Mouse (Mus musculus) megakaryocyte progenitor cell, adult 5-6 weeks (primary cell): ENCODE data around the gene Klk11. TPM values are rescaled to one million over a fixed set of nuclear protein-coding genes. Genes with fewer than 3 reads are reported as not detected.
A peak's percentile ranks its signal among the peaks of the same experiment; 100 is the strongest.

Source experiments
- ATAC-seq: replicated peaks from 2 replicates; pipeline ENCODE4 v1.8.0; 2016; ENCODE audit warnings: mild to moderate bottlenecking, moderate TSS enrichment, inconsistent platforms; ENCODE audit not compliant: poor library complexity
- total RNA-seq, 2 experiments: library from RNA; stranded (forward) in 1 of 2; stranded (reverse) in 1 of 2; fragments of 157-497, 149-512 nt in 1 of 2; fragments of 200-1000 nt in 1 of 2; gene quantifications; 2 replicates each; pipeline versions ENCODE4 v1.2.3 to v1.2.4; 2015 to 2017

Klk11 gene
- total RNA-seq (2015) (not detected in 2 replicates), total RNA-seq (2017) (not detected in 2 replicates)

DNA sequence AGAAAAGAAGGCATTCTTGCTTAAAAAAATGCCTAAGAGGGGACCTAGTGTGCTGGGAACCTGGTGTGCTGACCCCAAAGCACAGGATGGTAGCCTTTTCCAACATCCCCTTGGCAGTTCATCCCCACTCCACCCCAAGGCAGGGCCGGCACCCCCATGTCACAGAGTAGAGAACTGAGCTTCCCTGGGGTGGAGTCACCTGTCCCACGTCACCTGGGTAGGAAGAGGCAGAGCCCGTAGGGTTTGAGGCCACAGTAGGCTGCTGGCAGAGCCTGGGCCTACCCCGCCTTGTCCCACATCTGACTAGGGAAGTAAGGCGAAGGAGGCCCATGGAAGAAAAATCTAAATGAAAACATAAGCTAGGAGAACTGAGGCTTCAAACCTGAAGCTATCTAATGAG, at the start of gene Klk11:
Gene Klk11, plus strand, starts transcription at position 241 of the 400 bp plus-strand sequence.
- no peak for ATAC-seq

DNA sequence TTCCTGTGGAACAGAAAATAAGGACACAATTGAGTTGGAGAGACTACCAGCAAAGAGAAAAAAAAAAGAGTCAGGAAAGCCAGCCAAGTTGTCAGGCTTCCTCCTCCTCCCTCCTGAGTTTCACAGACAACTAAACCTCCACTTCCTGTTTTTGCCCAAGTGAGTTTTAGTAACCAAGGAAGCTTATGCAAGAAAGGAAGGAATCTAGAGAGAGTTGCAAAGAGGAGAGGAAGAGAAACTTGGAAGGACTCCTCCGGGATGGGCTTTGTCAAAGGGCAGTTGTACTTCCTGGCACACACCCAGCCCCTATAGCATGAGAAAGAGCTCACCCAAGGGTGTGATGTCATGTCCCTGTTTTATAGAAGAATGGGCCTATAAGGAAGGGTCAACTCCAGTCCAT, 26.6 kb upstream of the Klk11 start:
- peak; percentile 98 for ATAC-seq

DNA sequence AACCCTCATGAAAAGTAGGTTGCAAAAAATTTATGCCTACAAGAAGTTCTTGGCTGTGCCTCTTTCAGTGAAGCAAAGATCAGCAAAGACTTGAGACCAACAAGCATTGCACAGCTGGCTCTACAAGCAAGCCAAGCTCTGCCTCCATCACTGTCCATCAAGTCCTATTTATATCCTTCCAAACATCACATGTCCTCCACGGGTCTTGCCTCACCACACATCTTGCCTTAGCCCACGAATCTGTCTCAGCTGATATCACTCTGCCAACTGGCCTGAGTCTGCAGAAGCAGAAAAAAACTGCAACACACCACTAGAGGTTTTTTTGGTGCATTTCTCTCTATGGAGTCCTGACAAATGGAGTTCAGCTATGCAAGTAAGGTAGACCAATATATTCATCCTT, 21.6 kb upstream of the Klk11 start:
- no peak for ATAC-seq

DNA sequence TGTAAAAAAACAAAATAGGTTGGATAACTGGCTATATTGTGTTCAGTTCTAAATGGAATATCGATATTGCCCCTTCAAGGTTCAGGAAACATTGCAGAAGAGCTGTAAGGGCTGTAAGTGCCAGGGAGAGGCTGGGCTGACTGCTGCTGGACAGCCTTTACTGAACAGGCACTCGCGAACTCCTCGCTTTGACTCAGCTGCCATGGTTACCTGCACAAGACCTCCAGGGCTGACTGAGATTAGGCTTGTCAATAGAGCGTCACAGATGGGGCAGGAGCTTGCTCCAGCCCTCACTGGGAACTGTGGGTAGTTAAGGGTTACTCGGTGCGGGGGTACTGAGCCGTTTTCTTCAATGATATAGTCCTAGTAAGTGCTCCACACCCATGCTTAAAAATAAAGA, 7.9 kb upstream of the Klk11 start:
- no peak for ATAC-seq

DNA sequence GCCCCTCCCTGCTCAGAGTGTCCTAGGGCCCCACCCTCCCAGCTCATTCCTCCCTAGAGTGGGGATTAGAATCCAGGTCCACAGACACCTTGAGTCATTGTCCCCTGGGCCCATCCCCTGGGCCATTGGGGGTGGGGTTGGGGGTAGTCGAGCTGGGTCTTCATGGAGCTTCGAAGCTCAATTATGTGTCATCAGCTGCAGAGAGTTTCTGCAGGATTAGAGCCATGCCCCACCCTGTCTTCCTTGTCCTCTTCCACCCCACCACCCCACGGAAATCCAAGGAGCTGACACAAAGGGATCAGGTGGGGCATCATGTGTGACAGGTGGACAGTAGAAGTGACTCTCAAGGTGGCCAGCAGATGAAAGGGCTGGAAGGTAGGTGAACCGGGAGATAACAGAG, 5.8 kb upstream of the Klk11 start, which contains the start of gene Klk12:
Gene Klk12, plus strand, starts transcription at position 301 of the 400 bp plus-strand sequence.
- ATAC-seq: no peak

DNA sequence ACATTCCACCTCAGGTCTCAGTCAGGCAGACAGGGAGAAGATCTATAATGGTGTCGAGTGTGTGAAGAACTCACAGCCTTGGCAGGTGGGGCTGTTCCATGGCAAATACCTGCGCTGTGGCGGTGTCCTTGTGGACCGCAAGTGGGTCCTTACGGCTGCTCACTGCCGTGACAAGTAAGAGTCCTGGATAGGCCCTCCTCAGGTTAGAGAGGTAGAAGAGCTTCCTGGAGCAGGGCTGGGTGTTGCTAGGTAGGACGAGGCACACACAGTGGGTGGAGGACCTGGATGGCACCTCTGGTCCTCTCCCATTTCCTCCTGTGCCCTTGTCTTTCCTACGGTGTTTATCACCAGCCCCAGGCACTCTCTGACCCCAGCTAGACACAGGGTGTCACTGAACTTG, 4.8 kb upstream of the Klk11 start:
- ATAC-seq: no peak

DNA sequence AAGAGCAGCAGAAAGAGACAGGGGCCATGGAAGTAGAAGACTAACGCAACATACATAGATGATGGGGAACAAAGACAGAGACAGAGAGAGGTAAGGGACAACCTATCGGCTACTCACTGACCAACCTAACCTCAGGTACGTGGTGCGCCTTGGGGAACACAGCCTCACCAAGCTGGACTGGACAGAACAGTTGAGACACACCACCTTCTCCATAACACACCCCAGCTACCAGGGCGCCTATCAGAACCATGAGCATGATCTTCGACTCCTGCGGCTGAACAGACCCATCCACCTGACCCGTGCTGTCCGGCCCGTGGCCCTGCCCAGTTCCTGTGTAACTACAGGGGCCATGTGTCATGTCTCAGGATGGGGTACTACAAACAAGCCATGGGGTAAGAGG, 3.7 kb upstream of the Klk11 start:
- ATAC-seq: no peak

DNA sequence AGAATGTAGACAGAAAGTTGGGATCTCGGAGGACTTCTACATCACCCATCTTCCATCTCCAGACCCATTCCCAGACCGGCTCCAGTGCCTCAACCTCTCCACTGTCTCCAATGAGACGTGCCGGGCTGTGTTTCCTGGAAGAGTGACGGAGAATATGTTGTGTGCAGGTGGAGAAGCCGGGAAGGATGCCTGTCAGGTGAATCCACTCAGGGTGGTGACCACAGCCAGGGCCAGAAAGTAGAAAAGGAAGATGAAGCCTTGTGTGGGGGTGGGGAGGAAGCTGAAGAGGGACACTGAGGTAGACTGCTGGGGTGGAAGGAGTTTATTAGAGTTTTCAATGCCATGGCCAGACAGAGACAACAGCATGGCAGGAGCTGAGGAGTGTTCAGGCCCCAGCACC, 2.5 kb upstream of the Klk11 start:
- ATAC-seq: no peak

DNA sequence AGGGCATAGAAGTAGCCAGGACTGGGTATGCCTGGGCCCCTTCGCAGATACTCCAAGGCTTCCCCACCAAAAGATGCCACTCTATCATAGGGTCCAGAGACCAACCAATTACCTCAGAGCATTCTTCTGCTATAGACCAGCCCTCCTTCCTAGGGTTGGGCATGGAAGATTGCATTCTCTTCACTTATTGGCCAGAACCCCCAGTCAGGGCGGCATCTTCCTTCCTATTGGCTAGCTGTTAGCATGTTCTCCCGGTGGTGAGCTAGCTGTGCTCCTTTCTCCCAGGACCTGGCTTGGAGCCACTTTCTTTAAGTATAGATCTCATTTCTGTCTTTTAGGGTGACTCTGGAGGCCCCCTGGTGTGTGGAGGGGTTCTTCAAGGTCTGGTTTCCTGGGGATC, 1.5 kb upstream of the Klk11 start:
- ATAC-seq: no peak

DNA sequence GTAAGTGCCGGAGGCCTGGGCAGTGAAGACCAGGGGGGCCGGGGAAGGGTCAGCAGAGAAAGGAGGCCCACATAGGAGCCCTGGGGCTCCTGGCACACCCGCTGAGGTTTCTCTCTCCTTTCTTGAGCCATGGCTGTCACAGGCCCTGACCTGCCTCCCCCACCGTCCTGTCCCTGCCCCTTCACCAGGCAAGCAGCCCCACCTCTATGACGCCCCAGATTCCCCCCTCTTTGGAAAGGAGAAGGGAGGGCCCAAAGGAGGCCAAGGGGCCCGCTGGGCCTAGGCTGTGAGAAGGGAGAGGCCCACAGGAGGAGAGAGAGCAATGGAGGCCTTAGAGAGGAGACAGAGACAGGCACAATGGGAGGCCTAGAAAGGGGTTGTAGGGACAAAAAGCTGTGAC, 398 bp downstream of the Klk11 start:
- no peak for ATAC-seq

DNA sequence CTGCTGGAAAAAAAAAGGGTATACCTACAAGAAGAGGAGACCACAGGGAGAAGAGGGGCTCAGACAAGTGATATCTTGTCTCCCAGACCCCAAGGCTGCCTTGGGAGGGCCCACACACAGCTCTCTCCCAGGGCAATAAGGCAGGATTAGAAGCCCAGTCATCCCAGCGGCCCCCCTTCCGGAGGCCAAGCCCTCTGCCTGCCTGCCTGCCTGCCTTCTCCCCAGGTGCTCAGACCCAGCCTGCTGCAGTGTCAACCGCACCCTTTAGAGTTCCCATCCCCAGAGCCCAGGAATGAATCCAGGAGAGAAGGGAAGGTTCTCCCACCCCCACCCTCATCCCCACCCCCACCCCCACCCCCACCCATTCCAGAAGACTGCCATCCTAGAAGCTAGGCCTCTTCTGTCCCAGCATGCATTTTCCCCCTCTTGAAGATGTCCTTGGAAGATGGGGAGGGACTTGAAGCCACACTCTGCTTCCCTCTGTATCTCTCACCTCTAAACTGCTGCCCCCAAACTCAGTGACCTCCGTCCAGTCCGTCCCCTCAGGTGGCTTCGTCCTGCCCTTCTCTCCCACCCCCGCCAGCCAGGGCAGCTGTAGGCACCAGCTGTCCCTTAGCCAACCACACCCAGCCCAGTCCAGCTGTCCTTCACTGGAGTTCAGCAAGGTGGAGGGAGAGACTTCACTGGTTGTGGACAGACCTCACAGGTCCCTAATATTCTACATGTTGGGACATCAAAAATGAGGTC, 1.1 kb downstream of the Klk11 start:
- ATAC-seq: no peak

DNA sequence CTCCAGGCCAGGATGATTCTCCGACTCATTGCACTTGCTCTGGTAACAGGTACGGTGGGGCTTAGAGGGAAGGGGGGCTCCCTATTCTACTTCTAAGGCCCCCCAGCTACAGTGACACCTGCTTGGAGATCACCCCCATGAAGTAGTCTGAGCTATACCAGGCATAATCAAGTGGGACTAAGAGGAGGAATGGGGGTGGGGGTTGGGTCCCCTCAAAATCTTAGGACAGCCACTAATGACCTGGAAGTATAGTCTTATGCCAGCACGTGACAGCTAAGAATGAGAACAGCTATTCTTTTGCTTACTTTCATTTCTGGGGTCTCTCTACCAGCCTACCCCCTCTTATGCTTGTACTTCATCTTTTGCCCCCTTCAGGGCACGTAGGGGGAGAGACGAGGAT, 2.1 kb downstream of the Klk11 start:
- ATAC-seq: no peak

DNA sequence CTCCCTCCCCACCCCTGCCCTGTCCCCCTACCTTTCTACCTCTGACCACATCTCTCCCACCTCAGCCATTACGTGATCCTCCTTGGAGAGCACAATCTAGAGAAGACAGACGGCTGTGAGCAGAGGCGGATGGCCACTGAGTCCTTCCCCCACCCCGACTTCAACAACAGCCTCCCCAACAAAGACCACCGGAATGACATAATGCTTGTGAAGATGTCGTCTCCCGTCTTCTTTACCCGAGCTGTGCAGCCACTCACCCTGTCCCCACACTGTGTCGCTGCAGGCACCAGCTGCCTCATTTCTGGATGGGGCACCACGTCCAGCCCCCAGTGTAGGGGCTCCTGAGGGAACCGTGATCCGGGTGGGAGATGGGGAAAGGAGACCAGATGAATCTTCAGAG, 3.0 kb downstream of the Klk11 start:
- ATAC-seq: no peak

DNA sequence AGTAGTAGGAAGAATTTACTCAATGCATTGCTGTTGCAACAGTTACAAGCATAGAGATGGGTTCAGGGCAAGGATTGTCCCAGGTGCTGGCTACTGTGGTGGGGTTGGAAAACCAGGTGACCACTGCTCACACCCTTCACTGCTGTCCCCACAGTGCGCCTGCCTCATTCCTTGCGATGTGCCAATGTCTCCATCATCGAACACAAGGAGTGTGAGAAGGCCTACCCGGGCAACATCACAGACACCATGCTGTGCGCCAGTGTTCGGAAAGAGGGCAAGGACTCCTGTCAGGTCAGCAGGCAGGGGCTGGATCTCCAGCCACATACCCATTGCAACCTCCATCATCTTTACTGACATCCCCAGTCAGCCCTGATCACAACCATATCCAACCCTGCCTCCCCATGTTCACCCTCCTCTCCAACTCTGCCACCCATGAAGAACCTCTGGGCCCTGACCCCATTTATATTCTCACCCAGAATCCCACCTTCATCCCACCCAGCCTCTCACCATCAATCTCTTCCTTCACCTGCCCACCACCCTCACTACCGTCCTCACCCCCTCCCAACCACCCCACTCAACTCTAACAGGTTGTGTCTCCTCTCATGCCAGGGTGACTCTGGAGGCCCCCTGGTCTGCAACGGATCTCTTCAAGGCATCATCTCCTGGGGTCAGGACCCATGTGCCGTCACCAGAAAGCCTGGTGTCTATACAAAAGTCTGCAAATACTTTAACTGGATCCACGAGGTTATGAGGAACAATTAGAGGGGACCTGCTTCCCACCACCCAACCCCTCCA, 4.0 kb downstream of the Klk11 start:
- ATAC-seq: no peak

DNA sequence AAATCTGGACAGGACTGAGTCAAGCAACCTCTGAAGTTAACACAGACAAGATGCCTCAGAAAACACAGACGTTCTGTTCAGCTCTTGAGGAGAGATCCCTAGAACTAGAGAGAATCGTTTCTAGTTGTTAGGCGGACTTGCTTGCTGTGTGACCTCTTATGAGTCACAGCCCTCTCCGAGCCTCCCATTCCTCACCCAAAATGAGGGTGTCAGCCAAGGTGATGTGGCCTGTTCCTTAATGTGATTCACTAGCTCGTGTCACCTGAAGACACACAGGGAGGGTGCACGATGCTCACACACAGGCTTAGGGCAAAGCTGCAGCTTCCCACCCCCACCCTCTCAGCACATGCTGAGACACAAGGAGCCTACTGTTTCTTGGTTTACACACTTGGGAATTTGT, 5.8 kb downstream of the Klk11 start:
- no peak for ATAC-seq

DNA sequence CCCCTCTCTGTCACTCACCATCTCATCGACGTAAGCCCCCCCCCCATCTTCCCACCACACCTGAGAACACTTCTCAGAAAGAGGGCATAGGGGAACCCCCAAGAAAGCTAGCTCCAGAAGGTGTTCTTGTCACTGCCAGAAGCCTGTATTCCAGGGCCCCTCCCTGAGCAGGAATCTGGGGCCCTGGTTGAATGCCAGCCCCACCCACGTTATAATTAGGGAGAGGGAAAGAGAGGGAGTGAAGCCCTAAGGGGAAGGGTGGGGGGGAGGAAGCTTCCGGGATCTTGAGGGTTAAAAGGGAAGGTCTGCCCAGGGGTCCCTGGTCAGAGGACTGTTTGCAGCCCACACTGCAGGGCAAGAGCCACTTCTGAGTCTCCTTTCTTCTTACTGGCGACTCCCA, 6.3 kb downstream of the Klk11 start, which contains the start of gene Klk10:
Gene Klk10, plus strand, starts transcription at position 290 of the 400 bp plus-strand sequence.
- ATAC-seq: no peak

DNA sequence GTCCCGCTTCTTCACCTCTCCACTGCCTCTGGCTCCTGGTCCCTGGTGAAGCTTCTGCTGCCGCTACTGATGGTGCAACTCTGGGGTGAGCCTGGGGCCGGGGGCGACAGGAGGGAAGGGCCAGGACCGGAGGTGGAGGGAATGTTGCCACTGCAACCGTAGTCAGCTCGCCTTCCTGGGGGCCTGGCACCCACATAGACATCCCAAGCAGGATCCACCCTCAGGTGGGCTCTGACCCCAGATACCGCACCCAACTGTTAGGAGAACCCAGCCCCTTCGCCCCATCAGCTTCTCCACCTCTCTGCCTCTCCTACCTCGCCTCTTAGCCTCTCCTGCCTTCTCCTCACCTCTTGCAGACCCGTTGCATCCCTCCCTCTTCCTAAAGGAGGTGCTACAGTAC, 7.1 kb downstream of the Klk11 start:
- no peak for ATAC-seq

DNA sequence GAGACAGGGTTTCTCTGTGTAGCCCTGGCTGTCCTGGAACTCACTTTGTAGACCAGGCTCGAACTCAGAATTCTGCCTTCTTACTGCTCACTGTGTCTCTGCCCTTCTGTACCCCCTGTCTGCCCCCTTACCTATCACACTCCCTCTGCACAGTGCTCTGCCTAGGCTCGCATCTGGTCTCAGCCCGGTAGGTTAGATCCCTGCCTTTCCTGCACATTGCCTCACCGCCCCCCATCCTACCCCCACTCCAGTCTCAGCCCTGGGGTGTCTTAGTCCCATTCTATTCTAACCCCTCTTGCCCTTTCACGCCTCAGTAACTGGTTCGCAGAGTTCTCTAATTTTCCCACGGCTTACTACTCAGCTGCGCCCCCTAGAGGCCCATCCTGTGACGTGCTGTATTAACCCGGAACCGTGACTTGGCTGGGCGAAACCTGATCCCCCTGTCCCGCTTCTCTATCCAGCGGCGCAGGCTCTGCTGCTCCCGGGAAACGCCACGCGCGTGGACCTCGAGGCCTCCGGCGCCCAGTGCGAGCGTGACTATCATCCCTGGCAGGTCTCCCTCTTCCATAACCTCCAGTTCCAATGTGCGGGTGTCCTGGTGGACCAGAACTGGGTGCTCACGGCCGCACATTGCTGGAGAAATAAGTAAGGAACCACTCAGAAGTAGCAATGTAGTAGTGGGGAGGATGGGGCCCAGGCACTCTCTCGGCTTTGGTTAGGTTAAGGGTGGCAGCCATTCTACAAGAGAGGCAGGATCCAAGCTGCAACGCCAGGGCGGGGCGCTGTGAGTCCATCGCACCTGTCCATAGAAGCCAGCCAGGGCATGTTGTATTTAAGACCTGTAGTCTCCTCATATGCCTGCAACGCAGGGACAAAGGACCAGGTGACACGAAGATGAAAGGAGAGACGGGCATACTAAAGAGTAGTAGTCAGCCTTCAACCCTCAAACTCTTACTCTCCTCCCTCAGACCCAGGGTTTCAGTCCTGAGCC, 8.2 kb downstream of the Klk11 start:
- ATAC-seq: peak; percentile 94

DNA sequence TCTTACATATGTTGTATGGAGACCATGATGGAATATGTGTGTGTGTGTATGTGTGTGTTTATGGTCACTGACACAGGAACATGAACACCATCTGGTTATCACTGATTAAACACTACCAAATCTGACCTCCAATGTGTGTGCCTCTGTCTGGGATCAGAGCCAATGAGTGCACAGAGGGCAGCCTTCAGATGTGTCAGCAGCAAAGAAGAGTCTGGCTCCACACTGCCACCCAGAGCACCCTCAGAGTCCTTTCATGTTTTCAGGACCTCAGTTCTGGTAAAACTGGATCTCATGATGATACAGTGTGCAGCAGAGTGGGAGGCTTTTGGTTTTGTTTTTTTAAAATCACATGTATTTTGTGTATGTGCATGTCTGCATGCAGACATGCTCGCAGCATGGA, 10.9 kb downstream of the Klk11 start:
- ATAC-seq: peak; percentile 35; the same call in 1 of the 2 replicates

DNA sequence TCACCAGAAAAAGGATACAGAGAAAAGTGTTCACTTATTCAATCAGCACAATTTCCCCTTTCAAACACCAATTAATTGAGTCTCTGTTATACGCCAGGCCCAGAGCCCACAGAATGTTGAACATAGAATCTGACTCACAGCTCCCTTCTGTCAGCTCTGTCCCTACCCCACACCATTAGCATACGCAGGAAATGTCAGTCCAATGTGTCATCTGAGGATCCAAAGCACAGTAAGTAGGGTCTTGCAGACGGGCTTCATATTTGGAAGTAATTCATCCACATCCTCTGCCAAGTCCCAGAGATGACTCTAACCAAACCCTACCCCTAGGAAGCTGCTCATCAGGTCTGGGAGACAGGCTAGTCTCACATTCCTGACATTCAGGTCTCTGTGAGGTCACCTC, 13.7 kb downstream of the Klk11 start:
- ATAC-seq: no peak

DNA sequence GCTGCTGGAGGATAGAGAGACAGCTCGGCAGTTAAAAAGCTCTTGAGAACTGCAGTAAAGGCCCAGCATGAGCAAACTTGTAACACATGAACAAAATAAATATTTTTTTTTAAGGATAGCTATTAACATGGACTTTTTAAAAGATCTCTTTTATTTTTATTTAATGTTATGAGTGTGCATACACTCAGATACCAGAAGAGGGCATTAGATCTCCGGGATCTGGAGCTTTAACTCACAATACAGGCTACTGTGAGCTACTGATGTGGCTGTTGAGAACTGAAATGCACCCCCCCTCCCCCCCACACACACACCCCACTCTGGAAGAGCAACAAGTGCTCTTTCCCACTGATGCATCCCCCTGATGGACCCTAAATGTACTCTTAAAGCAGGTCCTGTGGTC, 14.9 kb downstream of the Klk11 start:
- no peak for ATAC-seq
